Mouse (Mus musculus): ENCODE measurements around the gene Iffo2.

Gene Iffo2

DNA sequence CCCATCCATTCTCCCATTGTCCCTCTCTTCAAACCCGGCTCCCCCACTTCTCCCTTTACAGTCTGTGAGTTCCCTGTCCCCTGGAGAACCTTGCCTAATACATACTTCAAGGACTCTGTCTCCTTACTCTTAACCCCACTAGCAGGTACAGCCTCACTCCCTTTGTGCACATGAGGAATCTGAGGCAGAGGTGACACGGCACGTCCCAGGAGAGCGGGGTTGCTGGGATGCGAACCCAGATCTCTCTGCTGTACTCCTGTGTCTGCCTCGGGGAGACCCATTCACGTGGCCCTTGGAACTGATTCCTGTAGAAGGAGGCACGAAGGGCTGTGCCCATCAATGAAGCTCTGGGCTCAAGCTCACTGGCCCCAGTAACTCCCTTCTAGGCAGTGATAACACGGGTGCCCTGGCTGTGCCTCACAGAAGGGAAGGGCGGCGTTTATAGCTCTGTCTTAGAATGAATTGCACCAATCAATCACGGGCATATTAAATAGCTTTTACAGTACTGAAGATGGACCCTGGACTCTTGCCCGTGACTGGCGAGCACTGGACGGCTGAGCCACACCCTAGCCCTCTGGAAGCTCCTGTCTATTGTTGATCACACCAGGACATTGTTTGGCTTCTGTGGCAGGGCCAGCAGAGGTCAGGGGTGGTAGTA is 119.9 kb downstream of the Iffo2 start:
- DNase-seq: no peak

DNA sequence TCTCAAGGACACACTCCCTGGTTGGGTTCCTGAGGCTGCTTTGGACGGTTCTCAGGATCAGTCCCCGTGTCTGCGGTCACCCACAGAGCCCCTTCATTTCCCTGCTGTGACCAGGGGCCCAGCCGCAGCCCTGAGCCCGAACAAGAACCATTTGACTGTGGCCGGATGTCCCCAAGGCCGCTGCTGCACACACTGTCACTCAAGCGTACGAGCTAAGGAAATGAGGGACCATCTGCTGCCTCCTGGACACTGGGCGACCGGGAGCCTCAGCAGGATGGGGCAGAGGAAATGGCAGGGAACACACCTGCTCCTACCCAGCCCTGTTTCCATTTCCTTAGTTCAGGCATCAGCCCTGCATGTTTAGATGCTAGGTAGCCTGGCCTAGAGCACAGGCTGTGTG is 120.6 kb downstream of the Iffo2 start:
- DNase-seq: no peak

DNA sequence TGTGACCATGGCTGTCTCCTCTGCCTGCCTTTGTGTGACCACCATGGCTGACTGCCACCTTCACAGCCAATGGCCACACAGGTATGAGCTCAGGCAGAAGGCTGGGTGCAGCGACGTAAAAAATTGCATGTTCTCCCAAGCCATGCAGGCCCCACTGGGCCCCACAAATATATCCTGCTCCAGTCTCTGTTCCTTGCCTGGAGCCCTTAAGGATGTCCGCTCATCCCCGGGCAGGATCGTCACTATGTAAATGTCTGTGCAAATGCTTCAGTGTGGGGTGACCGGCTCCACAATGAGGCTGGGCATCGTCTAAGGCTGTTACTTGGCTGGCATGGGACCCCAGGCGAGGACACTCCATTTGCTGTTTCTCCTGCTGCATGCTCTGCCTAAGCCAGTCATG is 122.9 kb downstream of the Iffo2 start, which contains the start of gene Tas1r2:
Gene Tas1r2 (plus strand): TSS at position 301 of the 400 bp plus-strand sequence.
- no peak for DNase-seq

DNA sequence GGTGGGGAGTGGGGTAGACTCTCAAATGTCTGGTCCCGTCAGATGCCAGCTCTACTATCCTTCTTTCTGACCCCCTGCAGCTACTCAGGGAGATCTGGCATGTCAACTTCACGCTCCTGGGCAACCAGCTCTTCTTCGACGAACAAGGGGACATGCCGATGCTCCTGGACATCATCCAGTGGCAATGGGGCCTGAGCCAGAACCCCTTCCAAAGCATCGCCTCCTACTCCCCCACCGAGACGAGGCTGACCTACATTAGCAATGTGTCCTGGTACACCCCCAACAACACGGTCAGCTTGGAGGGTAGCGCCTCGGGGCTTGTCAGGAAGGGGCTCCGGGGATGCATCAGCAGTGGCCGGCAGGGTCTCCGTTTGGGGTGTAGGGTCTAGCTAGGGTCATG is 131.5 kb downstream of the Iffo2 start:
- DNase-seq: no peak

DNA sequence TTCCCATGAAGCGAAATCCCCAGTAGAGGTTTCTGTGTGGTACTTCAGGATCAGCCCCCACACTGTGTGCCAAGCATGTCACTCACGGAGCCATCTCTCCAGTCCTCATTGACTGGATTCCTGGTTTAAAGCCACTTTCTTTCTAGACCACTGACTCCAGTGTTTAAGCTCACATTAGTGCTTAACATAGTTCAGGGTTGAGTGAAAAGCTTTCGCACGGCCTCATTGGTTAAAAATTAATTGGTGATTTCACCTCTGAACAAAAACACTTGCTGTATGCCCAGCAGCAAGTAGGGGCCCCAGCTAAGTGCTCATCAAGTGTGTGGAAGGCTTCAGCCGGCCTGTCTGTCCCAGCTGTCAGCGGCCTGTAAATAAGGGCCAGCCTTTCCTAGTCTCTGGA is 137.3 kb downstream of the Iffo2 start:
- DNase-seq: no peak

DNA sequence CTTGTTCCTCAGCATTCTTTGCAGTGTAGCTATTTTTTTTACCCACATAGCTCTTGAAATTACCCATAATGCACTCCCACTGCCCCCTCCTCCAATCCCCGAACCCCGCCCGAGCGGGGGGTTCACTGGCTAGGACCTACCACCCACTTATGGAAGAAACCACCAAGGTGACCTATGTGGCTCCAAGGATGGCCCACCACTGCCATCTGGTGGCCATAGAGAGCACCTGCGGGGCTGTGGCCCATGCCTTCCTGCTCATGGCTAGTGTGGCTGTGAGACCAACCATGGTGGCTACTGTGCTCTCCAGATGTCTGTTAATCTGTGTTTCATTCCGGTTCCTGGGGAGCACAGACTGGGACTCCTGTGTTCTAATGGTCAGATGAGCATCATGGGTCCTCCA is 139.5 kb downstream of the Iffo2 start:
- peak; percentile 34 to 51 for DNase-seq
